Mouse (Mus musculus) embryonic stem cell, embryonic (primary cell): Measurements from ENCODE around the gene Rhob.

ENCODE experiments used
- CTCF ChIA-PET, 4 experiments: fragments of 300-600 bp in 2 of 4; fragments of 350-600 bp in 2 of 4; sonication (Branson Sonifier 250); formaldehyde crosslinking; loops; one replicate each; lab custom pipeline; 2022; ENCODE audit warnings: inconsistent platforms in 2 of 4; lab: Charles Lee
- POLR2A ChIA-PET, 4 experiments: fragments of 300-600 bp in 2 of 4; fragments of 350-600 bp in 2 of 4; sonication (Branson Sonifier 250); formaldehyde crosslinking; loops; one replicate each; lab custom pipeline; 2022; ENCODE audit warnings: antibody characterized with exemption in 4 of 4, inconsistent platforms in 1 of 4; lab: Charles Lee

Gene Rhob

GRCm38 (mm10) chr12:8497314-8497706 is 2.5 kb downstream of the Rhob start:
- ChIA-PET POLR2A (interaction anchor here (0.6 to 8.6 kb wide), 29 partner anchors 11 to 398 kb away, joined by 3 to 231 read pairs (median 5); partner anchors contain the start of genes Gdf7 (in 1 of the 4) and Sdc1 (in 1 of the 4)), CTCF (interaction anchor here in 3 of 4 experiments (0.6 to 1.6 kb wide), 5 partner anchors 50 to 261 kb away, joined by 3 to 15 read pairs (median 6); no protein-coding TSS in a partner anchor)

GRCm38 (mm10) chr12:8496679-8497313 is 3.0 kb downstream of the Rhob start:
- ChIA-PET POLR2A (interaction anchor here (0.6 to 8.6 kb wide), 42 partner anchors 9 to 674 kb away, joined by 3 to 231 read pairs (median 4); partner anchors contain the start of gene Sdc1 (in 1 of the 4)), CTCF (interaction anchor here (0.6 to 1.4 kb wide), 12 partner anchors 14 to 261 kb away, joined by 3 to 15 read pairs (median 4); no protein-coding TSS in a partner anchor)

GRCm38 (mm10) chr12:8495881-8496678 is 3.7 kb downstream of the Rhob start:
- ChIA-PET POLR2A (interaction anchor here (0.6 to 8.6 kb wide), 37 partner anchors 9 to 673 kb away, joined by 3 to 231 read pairs (median 3); partner anchors contain the start of gene Sdc1 (in 1 of the 4)), CTCF (interaction anchor here in 3 of 4 experiments (0.6 to 1.4 kb wide), 10 partner anchors 15 to 192 kb away, joined by 3 to 5 read pairs (median 4); no protein-coding TSS in a partner anchor)

DNA sequence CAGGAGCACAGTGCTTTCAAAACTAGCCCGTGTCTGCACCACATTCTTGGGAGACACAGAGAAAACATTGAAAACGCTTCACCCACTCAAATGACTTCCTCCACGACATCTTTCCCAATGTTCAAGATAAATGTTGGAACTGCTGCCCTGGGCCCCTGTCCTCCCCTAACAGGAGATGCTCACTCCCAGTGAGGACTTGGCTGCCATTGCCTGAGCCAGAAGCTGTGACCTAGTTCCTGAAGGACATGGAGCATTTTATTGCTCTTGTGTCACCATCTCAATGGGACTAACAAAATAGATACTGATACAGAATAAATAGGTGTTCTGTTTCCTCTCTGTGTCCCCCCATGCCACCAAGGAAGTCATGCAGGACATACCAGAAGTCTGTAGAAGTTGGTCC is 5.1 kb downstream of the Rhob start:
- POLR2A ChIA-PET: interaction anchor here in 2 of 4 experiments (0.6 to 8.6 kb wide), 3 partner anchors 26 to 156 kb away, joined by 3 to 156 read pairs (median 4); no protein-coding TSS in a partner anchor
- CTCF ChIA-PET: no interaction called here

- CTCF ChIA-PET: interaction anchor here in 1 of 4 experiments (1.2 kb wide), 1 partner anchor 58 kb away, joined by 3 read pairs; no protein-coding TSS in a partner anchor
- POLR2A ChIA-PET: interaction anchor here in 2 of 4 experiments (0.5 to 0.7 kb wide), 3 partner anchors 77 to 207 kb away, joined by 3 to 4 read pairs (median 3); no protein-coding TSS in a partner anchor
Observed at GRCm38 (mm10) chr12:8493386-8493785, 6.4 kb downstream of the Rhob start.

- ChIA-PET CTCF (no interaction called here), POLR2A (interaction anchor here in 3 of 4 experiments (0.6 to 4.3 kb wide), 4 partner anchors 10 to 577 kb away, joined by 3 to 29 read pairs (median 10); partner anchors contain the start of gene Rhob (in 3 of the 3))
Observed at GRCm38 (mm10) chr12:8489098-8489497, 10.7 kb downstream of the Rhob start.

- ChIA-PET POLR2A (interaction anchor here in 3 of 4 experiments (0.6 to 4.3 kb wide), 4 partner anchors 11 to 578 kb away, joined by 3 to 29 read pairs (median 10); partner anchors contain the start of gene Rhob (in 3 of the 3)), CTCF (no interaction called here)
Observed at GRCm38 (mm10) chr12:8488652-8488980, 11.2 kb downstream of the Rhob start.

GRCm38 (mm10) chr12:8487959-8488651 is 11.7 kb downstream of the Rhob start:
- ChIA-PET POLR2A (interaction anchor here in 3 of 4 experiments (1.4 to 4.3 kb wide), 4 partner anchors 8 to 12 kb away, joined by 4 to 29 read pairs (median 10); partner anchors contain the start of gene Rhob (in 2 of the 3)), CTCF (no interaction called here)

DNA sequence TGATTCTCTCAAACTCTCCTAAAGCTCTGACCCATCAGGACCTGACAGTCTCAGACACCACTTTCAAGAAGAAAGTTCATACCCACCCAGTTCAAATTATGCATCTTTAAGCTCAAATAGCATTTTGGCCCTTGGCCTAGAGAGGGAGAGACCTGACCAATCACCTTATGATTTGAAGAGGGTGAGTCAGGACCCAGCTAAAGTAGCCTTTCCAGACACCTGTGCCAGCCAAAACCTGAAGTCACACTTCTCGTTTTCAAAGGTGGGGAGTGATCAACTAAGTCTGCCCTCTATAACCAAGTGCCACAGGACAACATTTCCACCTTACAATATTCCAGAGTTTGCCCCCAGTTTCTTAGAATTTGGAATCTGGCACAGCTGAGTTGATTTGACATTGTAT is 12.5 kb downstream of the Rhob start:
- POLR2A ChIA-PET: interaction anchor here in 3 of 4 experiments (1.4 to 4.3 kb wide), 5 partner anchors 9 to 13 kb away, joined by 4 to 29 read pairs (median 8); partner anchors contain the start of gene Rhob (in 2 of the 3)
- CTCF ChIA-PET: interaction anchor here in 2 of 4 experiments (0.5 to 0.9 kb wide), 2 partner anchors 66 to 158 kb away, joined by 3 read pairs; no protein-coding TSS in a partner anchor

DNA sequence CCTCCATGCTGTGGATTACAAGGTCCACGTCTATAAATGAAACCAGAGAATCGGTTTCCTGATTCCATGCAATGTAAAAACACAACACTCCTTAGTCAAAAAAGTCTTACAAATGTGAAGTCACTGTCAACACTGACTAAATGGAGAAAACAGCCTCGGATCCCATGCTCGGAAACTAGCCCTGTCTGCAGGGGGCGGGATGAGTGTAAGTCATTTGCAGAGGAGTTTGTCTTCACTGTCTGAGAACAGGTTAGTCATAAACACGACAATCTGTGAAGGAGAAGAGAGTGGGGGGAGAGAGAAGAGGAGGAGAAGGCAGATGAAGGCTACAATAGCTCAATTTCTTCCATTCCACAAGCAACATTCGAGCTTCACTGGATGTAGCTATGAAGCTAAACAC is 14.6 kb downstream of the Rhob start:
- ChIA-PET CTCF (interaction anchor here in 2 of 4 experiments (0.7 to 1.5 kb wide), 2 partner anchors 132 to 159 kb away, joined by 4 to 5 read pairs; no protein-coding TSS in a partner anchor), POLR2A (interaction anchor here in 2 of 4 experiments (0.6 to 4.3 kb wide), 2 partner anchors 14 to 134 kb away, joined by 3 to 29 read pairs; partner anchors contain the start of gene Rhob (in 1 of the 2))

DNA sequence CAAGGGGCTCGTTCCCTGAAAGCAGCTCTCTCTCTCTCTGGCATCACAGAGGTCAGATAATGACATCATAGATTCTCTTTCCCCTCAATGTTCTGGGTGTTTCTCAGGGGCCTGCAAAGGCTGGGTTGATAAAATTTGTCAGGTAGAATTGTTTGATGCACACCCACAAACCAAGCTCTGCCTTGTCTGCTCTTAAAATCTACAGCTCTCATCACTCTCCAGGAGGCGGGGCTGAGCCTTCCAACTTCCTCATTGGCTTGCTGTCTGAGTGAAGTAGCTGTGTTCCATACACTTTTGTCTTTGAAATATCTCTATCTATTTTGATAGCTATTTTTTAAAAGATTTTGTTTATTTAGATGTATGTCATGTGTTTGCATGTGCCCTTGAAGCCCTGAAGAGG is 17.6 kb downstream of the Rhob start:
- CTCF ChIA-PET: interaction anchor here in 1 of 4 experiments (0.6 kb wide), 1 partner anchor 498 kb away, joined by 4 read pairs; no protein-coding TSS in a partner anchor
- POLR2A ChIA-PET: interaction anchor here in 3 of 4 experiments (0.8 to 2.3 kb wide), 6 partner anchors 17 to 142 kb away, joined by 3 to 13 read pairs (median 4); partner anchors contain the start of gene Rhob (in 3 of the 3)

DNA sequence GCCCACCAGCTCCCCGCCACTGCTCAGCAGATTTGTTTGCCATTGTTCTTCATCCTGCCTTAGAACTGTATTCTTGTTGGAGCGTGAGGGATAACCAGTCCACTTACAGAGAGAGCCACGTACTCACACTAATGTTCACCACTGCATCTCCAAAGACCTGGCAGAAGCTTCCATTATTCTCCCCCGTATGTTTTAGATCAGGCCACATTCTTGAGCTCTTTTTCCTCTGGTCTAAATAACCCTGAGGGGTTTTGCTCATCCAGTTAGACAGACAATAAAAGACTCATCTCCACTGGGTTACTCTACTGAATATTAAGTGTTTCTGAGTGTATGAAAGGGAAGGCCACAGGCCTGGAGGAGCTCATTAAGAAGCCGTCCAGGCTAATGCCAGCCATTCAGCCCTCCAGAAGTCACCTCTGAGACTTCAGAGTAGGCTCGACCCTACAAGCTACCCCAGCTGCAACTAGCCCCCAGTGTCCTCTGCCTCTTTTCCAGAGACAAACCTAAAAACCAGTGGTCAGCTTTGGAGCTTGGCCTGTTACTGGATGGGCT is 24.9 kb downstream of the Rhob start:
- CTCF ChIA-PET: no interaction called here
- POLR2A ChIA-PET: interaction anchor here in 3 of 4 experiments (0.6 to 4.4 kb wide), 3 partner anchors 24 to 205 kb away, joined by 6 to 27 read pairs (median 15); partner anchors contain the start of gene Rhob (in 2 of the 3)

GRCm38 (mm10) chr12:8472591-8473358 is 27.0 kb downstream of the Rhob start:
- POLR2A ChIA-PET: interaction anchor here in 1 of 4 experiments (2.4 kb wide), 1 partner anchor 27 kb away, joined by 7 read pairs; the partner anchor contains the start of gene Rhob
- CTCF ChIA-PET: interaction anchor here in 1 of 4 experiments (0.7 kb wide), 1 partner anchor 25 kb away, joined by 3 read pairs; no protein-coding TSS in a partner anchor

DNA sequence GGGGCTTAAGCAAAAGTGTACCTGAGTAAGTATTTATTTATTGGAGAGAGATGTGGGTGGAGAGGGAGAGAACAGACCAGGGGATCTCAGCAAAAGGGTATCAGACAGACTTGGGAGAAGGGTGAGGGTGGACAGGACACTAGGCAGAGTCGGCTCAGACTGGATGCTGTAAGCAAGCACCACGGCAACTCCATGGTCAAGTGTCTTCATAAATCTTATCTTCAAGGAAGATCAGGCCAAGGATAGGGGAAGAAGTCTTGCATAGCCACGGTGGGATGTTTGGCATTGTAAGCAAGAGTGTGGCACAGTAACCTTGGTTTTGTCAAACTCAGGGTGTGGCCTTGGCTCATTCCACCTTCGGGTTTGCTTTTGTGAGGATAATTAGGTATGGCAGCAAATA is 27.8 kb downstream of the Rhob start:
- ChIA-PET POLR2A (interaction anchor here in 1 of 4 experiments (2.4 kb wide), 1 partner anchor 28 kb away, joined by 7 read pairs; the partner anchor contains the start of gene Rhob), CTCF (no interaction called here)

DNA sequence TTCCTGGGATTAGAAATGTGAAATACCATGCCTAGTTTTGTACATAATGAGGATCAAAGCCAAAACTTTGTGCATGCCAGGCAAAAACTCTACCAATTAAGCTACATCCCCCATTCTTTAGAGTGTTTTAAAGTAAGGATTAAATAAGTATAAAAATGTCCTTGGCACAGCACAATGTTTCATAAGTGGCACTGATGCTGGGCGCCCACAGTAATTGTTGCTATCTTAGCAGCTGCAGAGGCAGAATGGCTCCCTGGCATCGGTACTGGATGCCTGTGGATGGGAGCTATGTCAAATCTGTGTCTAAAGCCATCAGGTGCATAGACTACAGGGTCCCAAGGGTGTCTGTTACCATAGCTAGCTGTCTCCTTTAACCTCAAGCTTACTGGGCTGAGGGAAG is 28.8 kb downstream of the Rhob start:
- CTCF ChIA-PET: interaction anchor here in 1 of 4 experiments (0.5 kb wide), 1 partner anchor 39 kb away, joined by 3 read pairs; no protein-coding TSS in a partner anchor
- POLR2A ChIA-PET: interaction anchor here in 2 of 4 experiments (1.0 to 2.4 kb wide), 4 partner anchors 13 to 29 kb away, joined by 3 to 7 read pairs (median 3); partner anchors contain the start of gene Rhob (in 2 of the 2)
